Comparison of ENCODE assay signal across 8 mouse cellular contexts in the genomic region with DNA sequence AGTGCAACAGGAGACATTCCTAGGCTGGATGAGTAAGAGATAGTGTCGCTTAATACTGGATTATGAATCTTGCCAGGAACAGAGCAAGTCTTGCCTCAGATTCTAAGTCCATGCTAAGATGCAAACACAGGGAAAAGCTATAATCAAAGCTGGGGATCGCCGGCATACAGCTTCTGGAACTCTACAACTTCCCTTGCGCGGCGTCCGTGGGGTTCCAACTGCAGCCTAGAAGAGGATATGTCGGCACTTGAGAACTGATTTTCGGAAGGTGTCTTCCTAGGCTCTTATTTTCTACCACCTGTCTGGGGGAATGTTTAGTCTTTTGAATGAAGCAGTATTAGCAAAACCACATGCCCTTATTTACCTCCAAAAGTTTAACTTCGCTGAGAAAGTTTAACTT. TPM values are rescaled to one million over a fixed set of nuclear protein-coding genes. Genes with fewer than 3 reads are reported as not detected.
DNase-seq lines count a peak whose midpoint lies in the region; ATAC-seq lines count a peak whose summit lies in the region.

No protein-coding gene starts in this region.

- H3K27ac ChIP-seq in neural tube, embryonic 11.5 days (ENCODE audit: low read depth, low read length): no peak overlapping the region
- H3K27ac ChIP-seq in heart, embryonic 13.5 days (replicated peaks): peak overlapping the region; percentile 86
- H3K27ac ChIP-seq in limb, embryonic 11.5 days (replicated peaks; ENCODE audit: low read depth, low read length): no peak overlapping the region
- no peak overlapping the region for H3K27ac ChIP-seq in stomach, embryonic 14.5 days (ENCODE audit: low read length)

- H3K27me3 ChIP-seq in neural tube, embryonic 11.5 days (ENCODE audit: control insufficient read depth, insufficient read depth, low read length): no peaks in the 10 kb centered on the region
- peaks cover 19% of the 10 kb centered on the region for H3K27me3 ChIP-seq in heart, embryonic 13.5 days (replicated peaks)
- H3K27me3 ChIP-seq in limb, embryonic 11.5 days (ENCODE audit: control insufficient read depth, insufficient read depth, low read length): no peaks in the 10 kb centered on the region
- H3K27me3 ChIP-seq in stomach, embryonic 14.5 days (ENCODE audit: control insufficient read depth, insufficient read depth, low read length): no peaks in the 10 kb centered on the region

- H3K9me3 ChIP-seq in neural tube, embryonic 11.5 days (ENCODE audit: control insufficient read depth, low read length): no peaks in the 10 kb centered on the region
- H3K9me3 ChIP-seq in heart, embryonic 13.5 days: no peaks in the 10 kb centered on the region
- H3K9me3 ChIP-seq in limb, embryonic 11.5 days (ENCODE audit: control insufficient read depth, low read length): no peaks in the 10 kb centered on the region
- no peaks in the 10 kb centered on the region for H3K9me3 ChIP-seq in stomach, embryonic 14.5 days (ENCODE audit: control insufficient read depth, low read depth, low read length)

- no peak for DNase-seq in neural tube, embryonic 11.5 days (ENCODE audit: low spot score)
- DNase-seq in neural tube, embryonic 10.5 days (ENCODE audit: extremely low spot score, low spot score): no peak
- DNase-seq in limb, embryonic 11.5 days (ENCODE audit: low spot score): no peak
- DNase-seq in ovary, adult 18-20 months (ENCODE audit: low spot score): no peak
- DNase-seq in right cerebral cortex, postnatal 14 days: no peak
- no peak for DNase-seq in cerebellum, postnatal 25 days

- WGBS in neural tube, embryonic 11.5 days: 48% methylated on average over 10 of the region's 10 CpGs
- WGBS in heart, embryonic 13.5 days: 39% methylated on average over 10 of the region's 10 CpGs
- WGBS in limb, embryonic 11.5 days: 51% methylated on average over 10 of the region's 10 CpGs
- WGBS in stomach, embryonic 14.5 days: 50% methylated on average over 10 of the region's 10 CpGs

- peaks cover 3% of the 10 kb centered on the region for H3K4me1 ChIP-seq in neural tube, embryonic 11.5 days (ENCODE audit: control insufficient read depth, insufficient read depth, low read length)
- H3K4me1 ChIP-seq in heart, embryonic 13.5 days: peaks cover 28% of the 10 kb centered on the region
- peaks cover 7% of the 10 kb centered on the region; the same call in 1 of the 2 replicates for H3K4me1 ChIP-seq in limb, embryonic 11.5 days (ENCODE audit: control insufficient read depth, insufficient read depth, low read length)
- H3K4me1 ChIP-seq in stomach, embryonic 14.5 days (ENCODE audit: control insufficient read depth, insufficient read depth, low read length): peaks cover 8% of the 10 kb centered on the region; the same call in 1 of the 2 replicates

- H3K4me2 ChIP-seq in neural tube, embryonic 11.5 days (ENCODE audit: low read depth): peak overlapping the region; percentile 72
- peak overlapping the region; percentile 98 for H3K4me2 ChIP-seq in heart, embryonic 13.5 days
- peak overlapping the region; percentile 81 for H3K4me2 ChIP-seq in limb, embryonic 11.5 days (ENCODE audit: low read depth, severe bottlenecking)
- peak overlapping the region; percentile 93 for H3K4me2 ChIP-seq in stomach, embryonic 14.5 days (replicated peaks; ENCODE audit: low read depth, low read length)

- ATAC-seq in neural tube, embryonic 11.5 days (ENCODE audit: insufficient read depth, low FRiP score, low TSS enrichment): no peak
- ATAC-seq in heart, embryonic 13.5 days (ENCODE audit: extremely low read depth, insufficient number of reproducible peaks, low FRiP score, low TSS enrichment): no peak
- ATAC-seq in limb, embryonic 11.5 days (ENCODE audit: insufficient number of reproducible peaks, low FRiP score, low TSS enrichment, low read depth): no peak
- no peak for ATAC-seq in stomach, embryonic 14.5 days (ENCODE audit: insufficient number of reproducible peaks, insufficient read depth, low FRiP score, low read depth)

- no peak overlapping the region for H3K9ac ChIP-seq in neural tube, embryonic 11.5 days (ENCODE audit: low read length)
- H3K9ac ChIP-seq in heart, embryonic 13.5 days: peak overlapping the region; percentile 88
- no peak overlapping the region for H3K9ac ChIP-seq in limb, embryonic 11.5 days (ENCODE audit: low read length)
- H3K9ac ChIP-seq in stomach, embryonic 14.5 days (replicated peaks; ENCODE audit: low read depth, low read length): 0 out of 2 replicates have a peak overlapping the region, but pooled peaks have one; percentile 28

- H3K36me3 ChIP-seq in neural tube, embryonic 11.5 days (ENCODE audit: control insufficient read depth, insufficient read depth, low read length): no peaks in the 10 kb centered on the region
- H3K36me3 ChIP-seq in heart, embryonic 13.5 days: peaks cover 2% of the 10 kb centered on the region; the same call in 1 of the 2 replicates
- H3K36me3 ChIP-seq in limb, embryonic 11.5 days (ENCODE audit: control insufficient read depth, insufficient read depth, low read length): no peaks in the 10 kb centered on the region
- H3K36me3 ChIP-seq in stomach, embryonic 14.5 days (ENCODE audit: control insufficient read depth, insufficient read depth, low read length): no peaks in the 10 kb centered on the region

- no peak overlapping the region for H3K4me3 ChIP-seq in neural tube, embryonic 11.5 days (ENCODE audit: low read depth, low read length)
- peak overlapping the region; percentile 82 for H3K4me3 ChIP-seq in heart, embryonic 13.5 days
- peak overlapping the region; percentile 55 for H3K4me3 ChIP-seq in limb, embryonic 11.5 days (ENCODE audit: low read depth, low read length)
- H3K4me3 ChIP-seq in stomach, embryonic 14.5 days (ENCODE audit: low read depth, low read length): peak overlapping the region; percentile 60

RNA-seq across cellular contexts. Expression of gene Aldh6a1, which starts 0.9 kb away (rescaled TPM):
- polyA plus RNA-seq in neural tube, embryonic 11.5 days (2014; fragmentation: Nextera tagmentation; extraction: Ambion mirVana): 22.3 and 25.7 TPM in 2 replicates
- 36.1 and 38.5 TPM in 2 replicates for polyA plus RNA-seq in heart, embryonic 13.5 days (2015; fragmentation: Nextera tagmentation; extraction: Ambion mirVana)
- polyA plus RNA-seq in limb, embryonic 11.5 days (2014; fragmentation: Nextera tagmentation; extraction: Ambion mirVana): 23.6 and 24.0 TPM in 2 replicates
- 35.5 and 40.1 TPM in 2 replicates for polyA plus RNA-seq in stomach, embryonic 14.5 days (2014; fragmentation: Nextera tagmentation; extraction: Ambion mirVana)

RNA-seq across cellular contexts. Expression of gene Lin52, which starts 1.3 kb away (rescaled TPM):
- polyA plus RNA-seq in neural tube, embryonic 11.5 days (2014; fragmentation: Nextera tagmentation; extraction: Ambion mirVana): 33.7 and 36.1 TPM in 2 replicates
- polyA plus RNA-seq in heart, embryonic 13.5 days (2015; fragmentation: Nextera tagmentation; extraction: Ambion mirVana): 12.9 and 13.5 TPM in 2 replicates
- polyA plus RNA-seq in limb, embryonic 11.5 days (2014; fragmentation: Nextera tagmentation; extraction: Ambion mirVana): 30.6 and 35.6 TPM in 2 replicates
- 20.4 and 23.0 TPM in 2 replicates for polyA plus RNA-seq in stomach, embryonic 14.5 days (2014; fragmentation: Nextera tagmentation; extraction: Ambion mirVana)

RNA-seq across cellular contexts. Expression of gene Rnf113a2, which starts 32.9 kb away (rescaled TPM):
- polyA plus RNA-seq in neural tube, embryonic 11.5 days (2014; fragmentation: Nextera tagmentation; extraction: Ambion mirVana): 28.1 and 29.7 TPM in 2 replicates
- 19.5 and 21.5 TPM in 2 replicates for polyA plus RNA-seq in heart, embryonic 13.5 days (2015; fragmentation: Nextera tagmentation; extraction: Ambion mirVana)
- polyA plus RNA-seq in limb, embryonic 11.5 days (2014; fragmentation: Nextera tagmentation; extraction: Ambion mirVana): 27.9 and 30.7 TPM in 2 replicates
- polyA plus RNA-seq in stomach, embryonic 14.5 days (2014; fragmentation: Nextera tagmentation; extraction: Ambion mirVana): 24.8 and 26.0 TPM in 2 replicates

RNA-seq across cellular contexts. Expression of gene Bbof1, which starts 41.0 kb away (rescaled TPM):
- 0.84 and 1.2 TPM in 2 replicates for polyA plus RNA-seq in neural tube, embryonic 11.5 days (2014; fragmentation: Nextera tagmentation; extraction: Ambion mirVana)
- polyA plus RNA-seq in heart, embryonic 13.5 days (2015; fragmentation: Nextera tagmentation; extraction: Ambion mirVana): 0.62 and 1.6 TPM in 2 replicates
- 0.48 and 0.61 TPM in 2 replicates for polyA plus RNA-seq in limb, embryonic 11.5 days (2014; fragmentation: Nextera tagmentation; extraction: Ambion mirVana)
- polyA plus RNA-seq in stomach, embryonic 14.5 days (2014; fragmentation: Nextera tagmentation; extraction: Ambion mirVana): 1.00 and 1.5 TPM in 2 replicates

RNA-seq across cellular contexts. Expression of gene Entpd5, which starts 41.1 kb away (rescaled TPM):
- 9.9 and 12.4 TPM in 2 replicates for polyA plus RNA-seq in neural tube, embryonic 11.5 days (2014; fragmentation: Nextera tagmentation; extraction: Ambion mirVana)
- 23.1 and 26.9 TPM in 2 replicates for polyA plus RNA-seq in heart, embryonic 13.5 days (2015; fragmentation: Nextera tagmentation; extraction: Ambion mirVana)
- 8.6 and 9.7 TPM in 2 replicates for polyA plus RNA-seq in limb, embryonic 11.5 days (2014; fragmentation: Nextera tagmentation; extraction: Ambion mirVana)
- polyA plus RNA-seq in stomach, embryonic 14.5 days (2014; fragmentation: Nextera tagmentation; extraction: Ambion mirVana): 15.0 and 15.8 TPM in 2 replicates

Comparison
In these comparisons a context has a peak if more than half of its experiments do, and no peak if none do; other contexts are left out.
1. H3K9ac ChIP-seq: peak in heart, embryonic 13.5 days (single experiment) and stomach, embryonic 14.5 days (single experiment); none in neural tube, embryonic 11.5 days (single experiment) and limb, embryonic 11.5 days (single experiment).
2. Peak in every context shown above with its lines, with median percentiles within 50 percentile points of each other: H3K4me2 ChIP-seq.